Mouse (Mus musculus) right cerebral cortex, postnatal 14 days (tissue): Measurements from ENCODE around the gene Slc8a1.

Source experiments
- DNase-seq: peaks from one replicate; pipeline ENCODE4 v3.0.0; 2022

Slc8a1 gene

DNA sequence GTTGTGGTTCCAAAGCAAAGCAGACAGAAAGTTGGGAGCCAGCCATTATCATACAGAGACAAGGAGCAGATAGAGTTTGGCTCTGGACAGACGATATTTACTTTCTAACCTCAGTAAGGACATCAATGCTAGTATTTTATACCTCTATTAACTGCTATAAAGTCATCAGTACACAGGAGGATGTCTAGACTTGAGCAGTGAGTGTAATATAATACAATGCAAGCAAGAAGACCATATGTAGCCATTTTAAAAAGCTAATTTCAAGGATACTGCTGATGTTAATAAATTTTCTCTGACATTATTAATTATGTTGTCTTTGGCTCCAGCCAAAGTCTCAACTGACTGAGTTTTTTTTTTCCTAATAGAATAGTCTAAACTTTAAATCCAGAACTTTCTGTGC, 402.7 kb downstream of the Slc8a1 start:
- no peak for DNase-seq
